Mouse (Mus musculus): ENCODE results near the gene Cdk19. TPM values are rescaled to one million over a fixed set of nuclear protein-coding genes. Genes with fewer than 3 reads are reported as not detected.
"Not testable (repeated sequence)": the region's sequence is repeated elsewhere in the genome, so short reads cannot be mapped to it uniquely, and the experiment has no call there.

Cdk19 gene
- polyA plus RNA-seq, 1 experiment: 10.7 TPM

DNA sequence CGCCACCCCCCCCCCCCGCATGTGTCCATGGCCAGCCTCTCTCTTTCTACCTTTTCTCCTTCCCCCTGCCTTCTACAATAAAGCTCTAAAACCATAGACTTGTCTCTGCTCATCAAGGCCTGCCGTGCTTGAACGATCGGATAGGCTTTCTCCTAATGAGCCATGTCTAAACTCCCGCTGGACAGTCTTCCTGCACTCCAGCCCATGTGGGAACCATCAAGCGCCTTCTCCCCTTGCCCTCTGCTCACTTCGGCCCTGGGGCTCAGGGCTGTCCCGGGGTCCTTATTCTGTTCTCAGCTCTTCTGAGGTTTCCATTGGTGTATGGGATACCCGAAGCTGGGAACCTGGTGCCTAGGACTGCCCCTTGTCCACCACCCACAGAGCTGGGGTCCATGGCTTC lies 189.3 kb downstream of the Cdk19 start:
- WGBS: 86% methylated on average over 9 of the region's 10 CpGs

GRCm38 (mm10) chr10:40529617-40530016 lies 190.3 kb downstream of the Cdk19 start:
- DNase-seq (ENCODE audit: low read depth in 1 of 2, low spot score in 2 of 2): peak; percentile 39 to 69
- Histone ChIP-seq H3K36me3 (ENCODE audit: control insufficient read depth, insufficient read depth, low read length) (no peaks in the 10 kb centered on the region), H3K4me1 (ENCODE audit: control insufficient read depth, insufficient read depth, insufficient read length) (peaks cover 5% of the 10 kb centered on the region; the same call in 1 of the 2 replicates), H3K27me3 (ENCODE audit: control insufficient read depth, insufficient read depth, low read length) (no peaks in the 10 kb centered on the region), H3K27ac (ENCODE audit: insufficient read depth, low read length) (no peak overlapping the region), H3K4me3 (ENCODE audit: extremely low read depth, insufficient read depth, insufficient read length) (no peak overlapping the region)
- TF ChIP-seq POLR2A (IDR thresholded peaks at IDR 0.05; ENCODE audit: low read depth, low read length) (no peak), CTCF (IDR thresholded peaks at IDR 0.05; ENCODE audit: extremely low read depth, insufficient read depth, insufficient read length, insufficient replicate concordance) (peak; percentile 58; the same call in 1 of the 2 replicates)
- 13% methylated on average over 6 of the region's 6 CpGs for WGBS

More for the DNA sequence above, 189.3 kb downstream of the Cdk19 start:
- Histone ChIP-seq H3K27me3 (ENCODE audit: control insufficient read depth, insufficient read depth, low read length) (no peaks in the 10 kb centered on the region), H3K4me3 (ENCODE audit: extremely low read depth, insufficient read depth, insufficient read length) (no peak overlapping the region), H3K36me3 (ENCODE audit: control insufficient read depth, insufficient read depth, low read length) (no peaks in the 10 kb centered on the region), H3K27ac (ENCODE audit: insufficient read depth, low read length) (no peak overlapping the region), H3K4me1 (ENCODE audit: control insufficient read depth, insufficient read depth, insufficient read length) (peaks cover 8% of the 10 kb centered on the region; the same call in 1 of the 2 replicates)
- DNase-seq (ENCODE audit: low read depth in 1 of 2, low spot score in 2 of 2): no peak
- no peak for TF ChIP-seq CTCF (IDR thresholded peaks at IDR 0.05; ENCODE audit: extremely low read depth, insufficient read depth, insufficient read length, insufficient replicate concordance)
- no peak for TF ChIP-seq POLR2A (IDR thresholded peaks at IDR 0.05; ENCODE audit: low read depth, low read length)

DNA sequence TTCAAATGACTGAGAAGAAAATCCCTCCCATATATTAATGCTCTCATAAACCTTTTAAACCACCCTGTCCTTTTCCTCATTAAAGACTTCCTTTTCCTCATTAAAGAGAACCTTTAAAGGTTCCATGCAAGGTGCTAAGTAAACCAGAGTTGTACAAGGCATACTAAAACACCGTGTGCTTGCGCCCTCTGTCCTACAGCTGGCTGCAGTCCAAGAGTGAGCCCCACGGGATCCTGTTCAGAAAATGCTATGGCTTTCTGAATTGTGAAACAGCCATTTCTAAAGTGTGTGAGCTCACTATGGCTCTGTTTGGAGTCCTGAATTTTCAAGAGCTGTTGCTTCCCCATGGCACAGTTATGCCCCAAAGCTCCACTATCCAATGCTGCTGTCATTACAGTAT lies 191.3 kb downstream of the Cdk19 start:
- no peak for TF ChIP-seq CTCF (IDR thresholded peaks at IDR 0.05; ENCODE audit: extremely low read depth, insufficient read depth, insufficient read length, insufficient replicate concordance)
- no peak for TF ChIP-seq POLR2A (IDR thresholded peaks at IDR 0.05; ENCODE audit: low read depth, low read length)
- H3K36me3 ChIP-seq (ENCODE audit: control insufficient read depth, insufficient read depth, low read length): no peaks in the 10 kb centered on the region
- H3K4me3 ChIP-seq (ENCODE audit: extremely low read depth, insufficient read depth, insufficient read length): no peak overlapping the region
- DNase-seq (ENCODE audit: low read depth in 1 of 2, low spot score in 2 of 2): no peak
- H3K4me1 ChIP-seq (ENCODE audit: control insufficient read depth, insufficient read depth, insufficient read length): peaks cover 5% of the 10 kb centered on the region; the same call in 1 of the 2 replicates
- no peak overlapping the region for H3K27ac ChIP-seq (ENCODE audit: insufficient read depth, low read length)
- H3K27me3 ChIP-seq (ENCODE audit: control insufficient read depth, insufficient read depth, low read length): no peaks in the 10 kb centered on the region
- WGBS: 64% methylated on average over 3 of the region's 3 CpGs

- WGBS: 94% methylated on average over 4 of the region's 4 CpGs
- H3K36me3 ChIP-seq (ENCODE audit: control insufficient read depth, insufficient read depth, low read length); DNase-seq (ENCODE audit: low read depth in 1 of 2, low spot score in 2 of 2); H3K4me3 ChIP-seq (ENCODE audit: extremely low read depth, insufficient read depth, insufficient read length); H3K27me3 ChIP-seq (ENCODE audit: control insufficient read depth, insufficient read depth, low read length); H3K4me1 ChIP-seq (ENCODE audit: control insufficient read depth, insufficient read depth, insufficient read length); H3K27ac ChIP-seq (ENCODE audit: insufficient read depth, low read length): not testable (repeated sequence)
These were observed 193.2 kb downstream of the Cdk19 start for GRCm38 (mm10) chr10:40532586-40532985.

Other genes with a start within 250 kb of the Cdk19 start
- gene Slc16a10, start 197.3 kb upstream of the Cdk19 start, polyA plus RNA-seq (2012; rRNA removed): 27.8 and 36.9 TPM in 2 replicates
- gene Rpf2, start 92.5 kb upstream of the Cdk19 start, polyA plus RNA-seq (2012; rRNA removed): 1.0 and 1.2 TPM in 2 replicates
- gene Gtf3c6, start 81.5 kb upstream of the Cdk19 start, polyA plus RNA-seq (2012; rRNA removed): 2.9 and 3.4 TPM in 2 replicates
- 4.1 and 5.3 TPM in 2 replicates for gene Amd1, start 37.4 kb upstream of the Cdk19 start, polyA plus RNA-seq (2012; rRNA removed)
- not detected in 2 replicates for gene Slc22a16, start 230.8 kb downstream of the Cdk19 start, polyA plus RNA-seq (2012; rRNA removed)

Measured in spleen, adult 2 months (tissue).